Mouse (Mus musculus): Measurements from ENCODE around the gene Faim.

GRCm38 (mm10) chr9:99035575-99035974 lies 49.4 kb downstream of the Faim start, which contains the start of gene Gm1123:
- TF ChIP-seq TCF12 (IDR thresholded peaks at IDR 0.05; ENCODE audit: low read depth, low read length) (no peak), CTCF (conservative IDR thresholded peaks at IDR 0.05 in 1 of 2, IDR thresholded peaks at IDR 0.05 in 1 of 2; ENCODE audit: low read depth in 2 of 2, low read length in 2 of 2) (no peak), EP300 (IDR thresholded peaks at IDR 0.05; ENCODE audit: low read length) (no peak), MAX (IDR thresholded peaks at IDR 0.05; ENCODE audit: low read length) (no peak), NELFE (IDR thresholded peaks at IDR 0.05; ENCODE audit: low read depth, low read length) (no peak)
